Mouse (Mus musculus): ENCODE measurements around the gene Kremen2.
"Not testable (repeated sequence)": the region's sequence is repeated elsewhere in the genome, so short reads cannot be mapped to it uniquely, and the experiment has no call there.

Gene Kremen2

DNA sequence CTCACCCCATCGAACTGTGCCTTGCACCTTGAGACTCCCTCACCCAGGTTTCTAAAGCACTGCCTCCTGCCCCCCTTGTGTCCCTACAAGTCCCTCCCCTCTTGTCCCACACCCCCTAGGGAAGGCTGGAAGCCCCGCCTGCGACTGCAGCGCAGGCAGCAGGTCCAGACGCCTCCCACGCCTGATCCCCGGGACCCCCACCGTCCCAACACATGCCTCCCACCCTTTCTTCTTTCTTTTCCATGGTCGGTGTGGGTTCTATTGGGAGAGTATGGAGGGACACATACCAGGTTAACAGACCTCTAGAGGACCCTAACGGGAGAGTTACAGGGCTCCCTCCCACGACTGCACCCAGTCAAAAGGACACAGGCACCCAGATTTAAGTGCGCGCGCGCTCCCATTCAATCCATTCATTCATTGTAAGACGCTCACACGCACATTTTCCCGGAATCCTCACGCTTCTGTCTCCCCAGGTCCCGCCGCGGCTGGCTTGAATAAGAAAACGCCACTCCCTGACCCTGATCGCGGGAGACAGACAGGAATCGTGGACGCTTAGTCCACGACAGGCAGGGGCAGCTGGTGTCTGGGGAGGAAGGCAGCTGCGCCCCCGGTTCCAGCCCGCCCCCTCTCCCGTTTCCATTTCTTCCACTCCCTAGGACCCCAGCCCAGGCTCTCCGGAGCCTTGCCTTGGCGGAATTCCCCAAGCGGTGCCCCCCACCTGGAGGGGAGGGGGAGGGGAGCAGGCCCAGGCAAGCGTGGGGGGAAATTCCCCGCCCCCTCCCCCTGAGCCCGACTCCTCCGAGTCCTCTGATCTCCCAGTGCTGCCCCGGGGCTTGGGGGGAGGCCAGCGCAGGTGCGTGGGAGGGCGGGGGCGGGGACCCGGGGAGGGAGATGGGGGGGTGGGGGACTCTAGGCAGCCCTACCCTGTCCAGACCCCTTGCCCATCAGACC, at the start of gene Kremen2:
TSS of gene Kremen2 (minus strand) at position 533 of the 951 bp plus-strand sequence.
- DNase-seq, result no peak

GRCm38 (mm10) chr17:23795323-23795722, 49.7 kb upstream of the Kremen2 start:
- no peak for DNase-seq

DNA sequence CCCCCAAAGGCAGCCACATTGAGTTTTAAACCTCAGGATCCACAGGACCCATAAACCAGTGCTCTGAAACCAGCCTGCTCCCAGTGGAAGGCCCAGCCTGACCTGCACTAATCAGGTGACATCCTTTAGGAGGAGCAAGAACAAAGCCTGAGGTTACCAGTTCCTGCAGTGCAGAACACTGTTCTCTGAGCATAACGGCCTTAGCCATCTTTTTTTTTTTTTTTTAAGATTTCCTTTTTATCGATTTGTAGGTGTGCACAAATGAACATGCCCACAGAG, 45.4 kb upstream of the Kremen2 start:
- DNase-seq, result no peak

GRCm38 (mm10) chr17:23790269-23791078, 44.8 kb upstream of the Kremen2 start, which contains the start of gene Srrm2:
TSS of gene Srrm2 (plus strand) at chr17:23790532.
- DNase-seq, result peak; percentile 65

GRCm38 (mm10) chr17:23789749-23790268, 44.2 kb upstream of the Kremen2 start:
- no peak for DNase-seq

GRCm38 (mm10) chr17:23788973-23789372, 43.3 kb upstream of the Kremen2 start:
- DNase-seq, result no peak

- no peak for DNase-seq
These were observed 40.9 kb upstream of the Kremen2 start for GRCm38 (mm10) chr17:23786510-23786931.

DNA sequence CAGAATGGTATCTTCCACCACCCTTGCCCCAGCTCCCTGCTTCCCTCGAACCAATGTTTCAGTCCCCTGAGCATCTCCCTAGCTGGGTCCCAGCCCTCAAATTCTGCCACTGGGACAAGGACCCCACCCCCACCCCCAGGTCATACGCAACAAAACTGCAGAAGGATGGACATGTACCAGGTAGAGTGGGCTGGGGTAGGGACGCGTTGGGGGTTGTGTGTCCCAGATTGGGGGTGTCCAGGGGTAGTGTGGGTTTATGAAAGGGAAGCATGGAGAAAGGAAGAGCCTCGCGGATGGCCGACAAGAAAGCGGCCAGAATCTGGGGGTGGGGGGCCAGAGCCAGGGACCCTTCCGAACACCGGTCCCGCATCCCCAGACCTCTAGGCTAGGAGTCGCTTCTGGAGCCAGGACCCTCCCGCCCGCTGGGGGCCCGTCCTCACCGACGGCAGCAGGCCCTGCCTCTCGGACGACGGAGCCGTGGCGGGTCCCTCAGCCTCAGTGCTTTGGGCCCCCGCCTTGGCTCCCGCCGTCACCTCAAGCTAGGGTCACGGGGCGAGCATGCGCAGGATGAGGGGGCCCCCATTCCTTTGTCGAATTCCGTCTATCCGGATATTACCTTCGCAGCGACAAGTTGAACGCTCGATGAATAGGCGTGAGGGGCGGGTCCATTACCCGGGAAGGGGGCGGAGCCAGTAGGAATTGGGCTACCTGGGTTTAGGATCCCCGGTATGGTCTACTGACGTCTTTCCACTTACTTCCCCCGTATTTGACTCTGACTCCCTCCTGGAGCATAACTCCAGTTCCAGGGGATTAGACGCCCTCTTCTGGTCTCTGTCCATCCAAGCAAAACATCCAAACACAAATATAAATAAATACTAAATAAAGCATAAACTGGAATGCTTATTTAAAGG, 40.2 kb upstream of the Kremen2 start, which contains the start of gene Flywch2:
TSS of gene Flywch2 (minus strand) at position 521 of the 911 bp plus-strand sequence.
- peak; percentile 84 for DNase-seq

DNA sequence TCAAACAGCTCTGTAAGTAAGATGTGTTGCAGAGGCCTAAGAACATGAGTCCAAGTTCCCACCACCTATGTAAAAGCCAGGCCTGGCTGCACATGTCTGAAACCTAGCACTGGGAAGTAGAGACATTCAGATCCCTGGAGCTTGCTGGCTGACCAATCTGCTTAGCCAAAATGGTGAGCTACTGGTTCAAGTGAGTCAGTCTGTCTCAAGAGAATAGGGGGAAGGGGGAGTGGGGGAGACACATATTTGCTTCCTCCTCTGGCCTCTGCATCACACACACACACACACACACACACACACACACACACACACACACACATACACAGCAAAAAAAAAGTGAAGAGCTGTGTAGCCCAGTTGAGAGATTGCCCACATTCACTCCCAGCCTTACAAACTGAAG, 37.7 kb upstream of the Kremen2 start:
- no peak for DNase-seq

GRCm38 (mm10) chr17:23778447-23778846, 32.8 kb upstream of the Kremen2 start:
- no peak for DNase-seq

DNA sequence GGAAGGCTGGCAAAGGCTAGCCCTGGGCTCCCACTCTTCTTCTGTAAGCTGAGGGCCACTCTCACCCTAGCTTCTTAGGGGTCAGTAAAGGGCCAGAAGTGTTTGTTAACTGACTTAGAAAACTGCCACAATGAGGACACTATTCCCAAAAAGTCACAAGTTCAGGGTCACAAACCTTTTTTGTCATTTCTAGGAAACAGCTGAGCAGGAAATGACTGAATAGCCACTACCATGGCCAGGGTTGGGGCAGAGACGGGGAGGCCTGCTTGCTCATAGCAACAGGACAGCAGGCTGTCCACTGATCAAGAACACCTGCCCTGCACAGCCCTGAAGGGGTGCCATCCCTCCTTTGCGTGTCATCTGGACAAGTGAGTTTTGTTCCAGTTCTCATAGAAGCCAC, 31.5 kb upstream of the Kremen2 start:
- no peak for DNase-seq

DNA sequence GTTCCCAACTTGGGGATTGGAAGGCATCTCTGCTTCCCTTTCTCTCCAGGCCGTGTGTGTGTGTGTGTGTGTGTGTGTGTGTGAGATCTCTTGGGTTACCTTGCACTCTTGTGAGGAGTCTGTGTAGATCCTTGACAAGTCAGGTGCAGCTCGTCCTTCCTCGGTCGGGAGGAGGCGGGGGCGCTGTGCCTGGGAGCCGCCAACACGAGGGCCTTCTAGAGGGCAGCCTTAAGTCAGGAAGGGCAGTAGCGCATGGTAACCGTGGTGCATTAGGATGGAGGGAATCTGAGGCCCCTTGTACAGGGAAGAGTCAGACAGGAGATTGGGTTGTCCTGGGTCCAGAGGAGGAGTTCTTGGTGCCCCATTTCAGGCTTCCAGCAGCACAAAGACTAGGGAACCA, 30.6 kb upstream of the Kremen2 start:
- no peak for DNase-seq

DNA sequence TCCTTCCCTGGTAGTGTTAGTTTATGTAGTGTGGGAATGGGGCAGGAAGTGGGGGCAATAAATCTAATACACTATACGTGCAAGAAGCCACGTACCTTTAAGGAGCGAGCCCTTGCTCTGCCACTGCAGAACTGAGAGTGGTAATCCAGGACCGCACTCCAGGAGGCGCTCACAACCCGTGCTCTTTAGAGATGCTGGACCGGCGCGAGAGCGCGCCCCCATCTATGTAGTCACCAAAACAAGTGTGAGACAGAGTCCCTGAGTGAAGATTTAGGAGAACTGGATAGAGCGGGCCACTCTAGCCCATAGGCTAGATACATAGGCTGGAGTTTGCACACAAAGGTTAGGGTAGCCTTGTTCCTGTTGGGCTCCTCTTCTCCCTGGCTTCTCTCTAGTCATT, 28.5 kb upstream of the Kremen2 start:
- DNase-seq, result peak; percentile 79

DNA sequence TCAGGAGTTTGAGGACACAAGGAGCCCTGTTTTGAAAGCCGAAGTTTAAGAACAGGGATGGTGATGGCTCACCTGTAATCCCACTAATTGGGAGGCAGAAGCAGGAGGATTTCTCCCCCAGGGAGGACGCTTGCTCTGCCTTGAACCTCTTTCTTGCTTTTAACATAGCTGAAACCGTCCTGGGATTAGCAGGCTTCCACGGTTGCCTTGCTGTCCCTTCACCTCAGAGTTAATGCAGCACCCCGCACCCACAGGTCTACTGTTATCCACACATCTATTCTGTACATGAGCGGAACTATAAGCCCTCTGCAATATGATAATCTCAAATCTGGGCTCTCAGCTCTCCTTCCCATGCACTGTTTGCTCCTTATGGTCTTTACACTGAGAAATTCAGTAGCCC, 28.0 kb upstream of the Kremen2 start:
- DNase-seq, result no peak

GRCm38 (mm10) chr17:23772219-23772556, 26.6 kb upstream of the Kremen2 start:
- DNase-seq, result not testable (repeated sequence)

DNA sequence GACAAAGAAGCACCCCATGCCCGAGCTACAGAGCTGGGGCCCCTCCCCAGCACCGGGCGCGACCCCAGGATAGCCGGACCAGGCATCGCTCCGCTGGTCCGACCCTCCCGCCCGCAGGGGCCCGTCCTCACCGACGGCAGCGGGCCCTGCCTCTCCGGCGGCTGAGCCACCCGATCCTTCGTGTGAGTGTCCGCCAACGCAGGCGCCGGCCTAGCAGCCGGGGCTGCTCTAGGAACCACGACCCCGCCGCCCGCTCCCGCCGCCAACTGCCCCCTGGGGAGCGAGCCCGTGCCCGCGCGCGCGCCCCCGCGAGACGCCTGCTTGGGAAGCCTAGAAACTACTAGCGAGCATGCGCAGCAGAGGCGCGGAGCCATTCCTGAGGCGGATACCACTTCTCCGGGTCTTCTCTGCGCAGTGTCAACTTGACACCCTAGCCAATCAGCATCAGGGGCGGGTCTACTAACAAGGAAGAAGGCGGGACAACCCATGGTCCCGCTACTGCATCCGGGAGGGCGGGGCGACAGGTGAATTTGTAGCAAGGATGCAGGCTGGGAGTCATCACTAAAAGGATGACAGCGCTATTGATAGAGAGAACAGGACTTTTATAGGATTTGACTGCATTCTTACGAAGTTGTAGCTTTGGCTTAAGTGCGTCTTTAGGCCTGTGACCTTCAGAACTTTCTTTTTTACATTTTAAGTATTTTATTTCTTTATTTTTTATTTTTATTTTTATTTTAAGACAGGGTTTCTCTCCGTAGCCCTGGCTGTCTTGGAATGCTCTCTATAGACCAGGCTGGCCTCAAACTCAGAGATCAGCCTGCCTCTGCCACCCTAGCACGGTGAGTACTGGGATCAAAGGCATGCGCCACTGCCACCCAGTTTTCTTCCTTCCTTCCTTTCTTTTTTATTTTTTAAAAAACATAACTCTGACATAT, 25.9 kb upstream of the Kremen2 start, which contains the start of gene Flywch1:
TSS of gene Flywch1 (minus strand) at position 319 of the 935 bp plus-strand sequence.
- peak; percentile 98 for DNase-seq

- DNase-seq, result peak; percentile 53
These were observed 25.3 kb upstream of the Kremen2 start for GRCm38 (mm10) chr17:23770896-23771283.

DNA sequence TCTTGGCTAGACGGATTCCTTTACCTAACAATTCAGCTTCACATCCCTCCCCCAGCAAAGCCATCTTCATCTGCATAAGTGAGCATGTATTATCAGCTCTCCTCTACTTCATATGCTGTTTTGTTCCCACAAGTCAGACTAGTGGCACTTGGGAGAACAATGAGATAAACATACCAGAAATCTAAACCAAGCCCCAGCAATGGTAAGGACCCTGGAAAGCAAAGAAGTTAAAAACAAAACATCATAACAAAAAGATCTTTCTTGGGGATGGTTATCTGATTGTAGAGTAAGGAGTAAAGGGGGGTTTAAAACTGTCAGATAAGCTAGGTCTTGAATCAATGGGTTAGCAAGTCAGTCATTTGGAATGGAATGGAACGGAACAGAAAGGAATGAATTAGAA, 24.9 kb upstream of the Kremen2 start:
- DNase-seq, result no peak

- no peak for DNase-seq
These were observed 17.3 kb upstream of the Kremen2 start for GRCm38 (mm10) chr17:23762976-23763375.

DNA sequence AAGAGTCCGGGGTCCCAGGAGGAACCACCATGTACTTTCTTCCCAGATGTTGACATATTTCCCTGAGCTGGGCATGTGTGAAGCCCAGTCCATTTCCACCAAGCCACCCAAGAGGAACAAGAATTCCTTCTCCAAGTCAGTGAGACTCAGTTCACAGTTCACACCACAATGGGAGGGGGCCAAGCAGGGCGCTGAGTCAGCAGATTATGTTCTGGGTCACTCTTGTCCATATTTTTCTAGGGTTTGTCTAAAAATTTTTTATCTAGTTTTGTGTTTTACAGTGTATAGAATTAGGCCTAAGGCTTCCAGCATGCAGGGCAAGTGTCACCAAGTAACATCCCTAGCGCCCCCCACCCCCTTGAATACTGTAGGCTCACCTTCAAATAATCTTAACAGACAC, 15.5 kb upstream of the Kremen2 start:
- DNase-seq, result no peak

DNA sequence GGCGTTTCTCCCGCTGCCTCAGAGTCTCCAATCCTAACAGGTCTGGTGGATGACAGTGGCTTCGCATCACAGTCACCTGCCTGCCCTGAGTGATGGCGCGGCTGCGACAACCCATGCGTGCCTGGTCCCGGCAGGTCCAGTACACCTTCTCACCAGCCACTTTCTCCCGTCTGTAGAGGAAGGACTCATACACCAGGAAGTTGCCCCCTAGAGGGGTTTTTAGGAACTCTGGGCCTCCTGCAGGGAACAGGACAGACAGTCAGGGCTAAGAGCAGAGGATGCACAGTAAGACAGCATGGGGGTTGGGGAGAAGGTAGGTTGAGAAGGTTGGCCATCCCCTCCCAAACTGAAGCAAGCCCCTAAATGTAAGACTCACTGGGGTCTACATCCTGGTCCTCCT, 14.6 kb upstream of the Kremen2 start:
- no peak for DNase-seq
